Mouse (Mus musculus): ENCODE measurements at regions not wholly inside any gene's neighbourhood (a gene's known extent, or its start where the extent isn't known, plus 50 kb on each side); places are given as distances from the start of the nearest gene placed in this dataset.

GRCm38 (mm10) chr4:98202232-98202631 is 180.9 kb downstream of the Tm2d1 start:
- Histone ChIP-seq H3K36me3 (ENCODE audit: control insufficient read depth in 1 of 2, insufficient read depth in 2 of 2, low read length in 2 of 2) (peaks cover 0 to 11% of the 10 kb centered on the region in 2 experiments; a peak in 2 of 4 replicates), H3K4me3 (ENCODE audit: control insufficient read depth in 1 of 2, insufficient read depth in 1 of 2, low read depth in 2 of 2, low read length in 2 of 2) (no peak overlapping the region), H3K27ac (ENCODE audit: control insufficient read depth, low read depth, low read length) (no peak overlapping the region), H3K27me3 (ENCODE audit: control insufficient read depth in 1 of 2, insufficient read depth in 2 of 2, low read length in 2 of 2) (no peaks in the 10 kb centered on the region), H3K4me1 (ENCODE audit: control insufficient read depth in 1 of 2, insufficient read depth in 2 of 2, low read length in 2 of 2) (peaks cover 6 to 11% of the 10 kb centered on the region in 2 experiments), H3K9ac (ENCODE audit: control insufficient read depth, low read depth, low read length, poor library complexity, severe bottlenecking) (no peak overlapping the region), H3K79me2 (ENCODE audit: control insufficient read depth, insufficient read depth, low read length, poor library complexity) (no peaks in the 10 kb centered on the region), H3K9me3 (replicated peaks; ENCODE audit: insufficient read depth, low read length) (no peaks in the 10 kb centered on the region)
- no peak for TF ChIP-seq SIN3A (IDR thresholded peaks at IDR 0.05; ENCODE audit: low read length)
- TF ChIP-seq E2F4 (IDR thresholded peaks at IDR 0.05; ENCODE audit: borderline replicate concordance, low read depth, low read length): no peak
- no peak for TF ChIP-seq NELFE (IDR thresholded peaks at IDR 0.05; ENCODE audit: low read depth, low read length)
- no peak for TF ChIP-seq RCOR1 (IDR thresholded peaks at IDR 0.05; ENCODE audit: low read depth, low read length)
- TF ChIP-seq ZC3H11A (IDR thresholded peaks at IDR 0.05; ENCODE audit: low read depth, low read length): no peak
- TF ChIP-seq RAD21 (IDR thresholded peaks at IDR 0.05; ENCODE audit: low read depth, low read length): no peak
- TF ChIP-seq POLR2AphosphoS2 (IDR thresholded peaks at IDR 0.05; ENCODE audit: low read length): no peak
- TF ChIP-seq MEF2A (IDR thresholded peaks at IDR 0.05; ENCODE audit: extremely low read depth, insufficient replicate concordance, low read depth, low read length, poor library complexity, severe bottlenecking): no peak
- no peak for TF ChIP-seq SMC3 (IDR thresholded peaks at IDR 0.05; ENCODE audit: low read depth, low read length)
- no peak for TF ChIP-seq HCFC1 (IDR thresholded peaks at IDR 0.05; ENCODE audit: low read depth, low read length)
- TF ChIP-seq MYB (IDR thresholded peaks at IDR 0.05; ENCODE audit: low read depth, low read length): no peak
- TF ChIP-seq JUND (IDR thresholded peaks at IDR 0.05; ENCODE audit: low read depth, low read length): no peak
- no peak for TF ChIP-seq KAT2A (conservative IDR thresholded peaks at IDR 0.05; ENCODE audit: low read depth, low read length)
- DNase-seq (ENCODE audit: low read depth, low spot score): no peak

GRCm38 (mm10) chr4:98201102-98201501 is 182.0 kb downstream of the Tm2d1 start:
- Histone ChIP-seq H3K4me1 (ENCODE audit: control insufficient read depth in 1 of 2, insufficient read depth in 2 of 2, low read length in 2 of 2) (peaks cover 6 to 11% of the 10 kb centered on the region in 2 experiments), H3K9ac (ENCODE audit: control insufficient read depth, low read depth, low read length, poor library complexity, severe bottlenecking) (no peak overlapping the region), H3K36me3 (ENCODE audit: control insufficient read depth in 1 of 2, insufficient read depth in 2 of 2, low read length in 2 of 2) (peaks cover 0 to 11% of the 10 kb centered on the region in 2 experiments; a peak in 2 of 4 replicates), H3K9me3 (replicated peaks; ENCODE audit: insufficient read depth, low read length) (no peaks in the 10 kb centered on the region), H3K79me2 (ENCODE audit: control insufficient read depth, insufficient read depth, low read length, poor library complexity) (no peaks in the 10 kb centered on the region), H3K27ac (ENCODE audit: control insufficient read depth, low read depth, low read length) (no peak overlapping the region), H3K27me3 (ENCODE audit: control insufficient read depth in 1 of 2, insufficient read depth in 2 of 2, low read length in 2 of 2) (no peaks in the 10 kb centered on the region), H3K4me3 (ENCODE audit: control insufficient read depth in 1 of 2, insufficient read depth in 1 of 2, low read depth in 2 of 2, low read length in 2 of 2) (no peak overlapping the region)
- DNase-seq (ENCODE audit: low read depth, low spot score): peak; percentile 40
- TF ChIP-seq USF2 (IDR thresholded peaks at IDR 0.05; ENCODE audit: borderline replicate concordance in 1 of 2, insufficient read depth in 1 of 2, low read depth in 1 of 2, low read length in 2 of 2) (peak in 1 of 2 experiments; percentile 56; a peak in 1 of 4 replicates), MYC (IDR thresholded peaks at IDR 0.05; ENCODE audit: low read depth, low read length) (0 out of 2 replicates have a peak, but pooled peaks have one; percentile 35), E2F4 (IDR thresholded peaks at IDR 0.05; ENCODE audit: borderline replicate concordance, low read depth, low read length) (no peak), HCFC1 (IDR thresholded peaks at IDR 0.05; ENCODE audit: low read depth, low read length) (no peak), TBP (IDR thresholded peaks at IDR 0.05; ENCODE audit: low read depth, low read length) (no peak), ELF1 (IDR thresholded peaks at IDR 0.05; ENCODE audit: low read depth, low read length) (no peak), ZKSCAN1 (IDR thresholded peaks at IDR 0.05; ENCODE audit: low read depth, low read length) (no peak), SMC3 (IDR thresholded peaks at IDR 0.05; ENCODE audit: low read depth, low read length) (no peak), TCF12 (IDR thresholded peaks at IDR 0.05; ENCODE audit: low read depth, low read length) (no peak), EP300 (IDR thresholded peaks at IDR 0.05; ENCODE audit: low read depth in 1 of 2, low read length in 2 of 2) (0 out of 4 replicates have a peak, but pooled peaks of 1 of the 2 experiments have one; percentile 36), MXI1 (IDR thresholded peaks at IDR 0.05; ENCODE audit: low read depth, low read length) (no peak), USF1 (IDR thresholded peaks at IDR 0.05; ENCODE audit: low read depth, low read length) (peak; percentile 89), NRF1 (IDR thresholded peaks at IDR 0.05; ENCODE audit: insufficient read depth, low read depth, low read length, poor library complexity, severe bottlenecking) (no peak), CHD2 (IDR thresholded peaks at IDR 0.05; ENCODE audit: low read length) (no peak), ZC3H11A (IDR thresholded peaks at IDR 0.05; ENCODE audit: low read depth, low read length) (no peak), MAX (IDR thresholded peaks at IDR 0.05; ENCODE audit: low read length) (no peak), POLR2AphosphoS5 (IDR thresholded peaks at IDR 0.05; ENCODE audit: borderline replicate concordance, low read depth, low read length) (no peak), NELFE (IDR thresholded peaks at IDR 0.05; ENCODE audit: low read depth, low read length) (no peak), JUND (IDR thresholded peaks at IDR 0.05; ENCODE audit: low read depth, low read length) (no peak), ETS1 (IDR thresholded peaks at IDR 0.05; ENCODE audit: low read depth, low read length) (peak; percentile 74), POLR2A (IDR thresholded peaks at IDR 0.05; ENCODE audit: control insufficient read depth in 1 of 2, insufficient read depth in 1 of 2, low read depth in 1 of 2, low read length in 2 of 2, poor library complexity in 1 of 2) (no peak), GATA1 (IDR thresholded peaks at IDR 0.05; ENCODE audit: low read depth, low read length) (peak; percentile 42; the same call in 1 of the 2 replicates), CTCF (IDR thresholded peaks at IDR 0.05 in 2 of 3, conservative IDR thresholded peaks at IDR 0.05 in 1 of 3; ENCODE audit: control insufficient read depth in 1 of 3, insufficient read depth in 1 of 3, low read depth in 2 of 3, low read length in 3 of 3, poor library complexity in 1 of 3, severe bottlenecking in 1 of 3) (no peak), MAZ (IDR thresholded peaks at IDR 0.05; ENCODE audit: low read depth, low read length) (no peak)

All from MEL (cell line).